Mouse (Mus musculus): ENCODE data around the gene Nhp2.

Gene Nhp2

DNA sequence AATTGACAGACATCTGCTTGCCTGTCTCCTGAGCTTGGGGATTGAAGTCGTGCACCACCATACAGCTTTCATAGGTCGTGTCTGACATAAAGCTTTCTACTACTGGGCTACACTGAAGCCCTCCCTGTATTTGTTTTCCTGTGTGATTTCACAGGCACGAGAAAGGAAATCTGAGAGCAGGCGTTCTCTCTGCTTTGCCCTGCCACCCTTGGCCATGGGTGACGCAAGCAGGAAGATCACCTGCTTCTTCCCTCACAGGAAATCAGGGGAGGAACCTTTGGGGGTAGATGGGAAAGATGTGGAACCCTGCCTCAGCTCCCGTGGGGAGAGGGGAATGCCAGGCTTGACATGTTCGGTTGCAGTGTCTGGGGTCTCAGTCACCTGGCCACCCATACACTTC is 38.8 kb downstream of the Nhp2 start:
- in situ Hi-C loops (cut with MboI, MseI): no loop called here

DNA sequence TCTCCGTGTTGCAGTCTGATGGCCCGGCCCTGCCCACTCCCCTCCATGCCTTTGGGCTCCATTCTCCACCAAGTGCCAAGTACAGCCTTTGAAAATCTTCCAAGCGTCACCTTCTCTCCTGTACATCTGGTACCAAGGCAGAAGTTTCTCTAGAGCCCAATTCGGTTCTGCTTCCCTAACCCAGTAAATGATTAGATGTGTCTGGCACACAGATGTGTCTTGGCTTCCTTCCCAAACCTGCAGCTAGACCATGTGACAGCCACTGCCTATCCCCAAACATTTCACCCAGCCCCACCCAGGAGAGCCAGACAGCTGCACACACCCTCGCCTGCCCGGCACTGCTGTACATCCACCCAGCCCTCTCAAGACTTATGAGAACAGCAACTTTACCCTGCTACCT is 39.2 kb downstream of the Nhp2 start:
- in situ Hi-C loops (cut with MboI, MseI): no loop called here

GRCm38 (mm10) chr11:51661867-51662365 is 42.4 kb downstream of the Nhp2 start:
- in situ Hi-C loops (cut with MboI, MseI): loop anchor here (10.0 kb wide), 1 partner anchor 1087 kb away; no protein-coding TSS in a partner anchor

DNA sequence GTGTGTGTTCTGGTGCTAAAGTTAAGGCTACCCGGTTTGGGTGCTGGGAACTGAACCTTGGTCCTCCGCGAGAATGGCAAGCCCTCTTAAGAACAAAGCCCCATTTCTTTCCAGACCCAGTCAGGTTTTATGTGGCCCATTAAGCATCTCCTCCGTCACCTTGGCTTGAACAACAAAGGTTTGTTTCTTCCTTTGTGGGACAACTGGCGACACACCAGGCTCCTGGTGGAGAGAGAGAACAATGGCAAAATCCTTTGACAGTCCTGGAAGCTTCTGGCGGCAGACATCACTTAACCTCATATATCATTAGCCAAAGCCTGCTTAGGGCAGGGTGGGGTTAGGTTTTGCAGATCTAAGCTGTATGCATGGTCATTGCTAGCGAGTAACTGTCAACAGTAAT is 43.1 kb downstream of the Nhp2 start:
- in situ Hi-C loops (cut with MboI, MseI): loop anchor here (10.0 kb wide), 1 partner anchor 1088 kb away; no protein-coding TSS in a partner anchor

GRCm38 (mm10) chr11:51664747-51665146 is 45.2 kb downstream of the Nhp2 start:
- in situ Hi-C loops (cut with MboI, MseI): loop anchor here (10.0 kb wide), 1 partner anchor 1090 kb away; no protein-coding TSS in a partner anchor

- in situ Hi-C loops (cut with MboI, MseI): no loop called here
Observed at GRCm38 (mm10) chr11:51670846-51671245, 51.3 kb downstream of the Nhp2 start.

GRCm38 (mm10) chr11:51671376-51671775 is 51.8 kb downstream of the Nhp2 start:
- in situ Hi-C loops (cut with MboI, MseI): no loop called here

- in situ Hi-C loops (cut with MboI, MseI): no loop called here
Observed at GRCm38 (mm10) chr11:51673291-51673690, 53.8 kb downstream of the Nhp2 start.
